Comparison of ENCODE assay signal across 12 mouse cellular contexts in genomic region chr11:50215633-50216032, GRCm38 (mm10). TPM values are rescaled to one million over a fixed set of nuclear protein-coding genes. Genes with fewer than 3 reads are reported as not detected.
DNase-seq lines count a peak whose midpoint lies in the region; ATAC-seq and TF ChIP-seq lines count a peak whose summit lies in the region.
"Had no signal": no experiment of that assay in that cellular context is flagged by ENCODE, and none has a peak within 500 bp of the region (broad histone marks: within the 10 kb centered on the region; RNA-seq: fewer than 3 reads in every experiment).

No protein-coding gene starts in this region.

- no peak for ATAC-seq in kidney, postnatal 0 days (replicated peaks; ENCODE audit: low FRiP score, low read depth)
- ATAC-seq in liver, embryonic 12.5 days = peak; percentile 28; the same call in 1 of the 2 replicates
- ATAC-seq: forebrain, embryonic 14.5 days had no signal

- 25% methylated on average over 9 of the region's 9 CpGs for WGBS in kidney, postnatal 0 days
- 37% methylated on average over 9 of the region's 9 CpGs for WGBS in liver, embryonic 12.5 days (ENCODE audit: insufficient replicate concordance)
- WGBS in thymus, adult 2 months = 95% methylated on average over 9 of the region's 9 CpGs

- H3K36me3 ChIP-seq in kidney, postnatal 0 days (ENCODE audit: insufficient read depth, low read length) = no peaks in the 10 kb centered on the region
- no peaks in the 10 kb centered on the region for H3K36me3 ChIP-seq in ES-E14 (ENCODE audit: control insufficient read depth, insufficient read depth, low read length, poor library complexity, severe bottlenecking)
- H3K36me3 ChIP-seq in liver, embryonic 12.5 days = peaks cover 6% of the 10 kb centered on the region; the same call in 1 of the 2 replicates
- no peaks in the 10 kb centered on the region for H3K36me3 ChIP-seq in thymus, adult 2 months (ENCODE audit: control insufficient read depth, insufficient read depth, low read length)

- no peaks in the 10 kb centered on the region for H3K27me3 ChIP-seq in kidney, postnatal 0 days (ENCODE audit: insufficient read depth, low read length)
- H3K27me3 ChIP-seq in liver, embryonic 12.5 days (replicated peaks) = no peaks in the 10 kb centered on the region
- no peaks in the 10 kb centered on the region for H3K27me3 ChIP-seq in thymus, adult 2 months (ENCODE audit: control insufficient read depth, insufficient read depth, low read length)

- no peak overlapping the region for H3K27ac ChIP-seq in kidney, postnatal 0 days
- no peak overlapping the region for H3K27ac ChIP-seq in ES-E14 (ENCODE audit: insufficient read depth, low read depth, low read length, poor library complexity, severe bottlenecking)
- H3K27ac ChIP-seq in liver, embryonic 12.5 days = peak overlapping the region; percentile 27; the same call in 1 of the 2 replicates
- H3K27ac ChIP-seq in thymus, adult 2 months (ENCODE audit: control insufficient read depth, insufficient read depth, low read length) = no peak overlapping the region

- peak; percentile 21; the same call in 1 of the 2 replicates for TF ChIP-seq CTCF in kidney, postnatal 0 days (IDR thresholded peaks at IDR 0.05; ENCODE audit: low read depth)
- no peak for TF ChIP-seq CTCF in thymus, adult 2 months (IDR thresholded peaks at IDR 0.05; ENCODE audit: borderline replicate concordance, control insufficient read depth, extremely low read depth, insufficient read depth, low read length, poor library complexity)

- peak overlapping the region; percentile 27; the same call in 1 of the 2 replicates for H3K4me2 ChIP-seq in kidney, postnatal 0 days (ENCODE audit: low read length)
- H3K4me2 ChIP-seq in liver, embryonic 12.5 days = peak overlapping the region; percentile 35

- no peak for TF ChIP-seq POLR2A in thymus, adult 2 months (IDR thresholded peaks at IDR 0.05; ENCODE audit: control insufficient read depth, extremely low read depth, insufficient read depth, low read length, poor library complexity)

- H3K4me3 ChIP-seq in kidney, postnatal 0 days (replicated peaks; ENCODE audit: low read depth, low read length) = no peak overlapping the region
- peak overlapping the region; percentile 26 to 30; a peak in 3 of 4 replicates for H3K4me3 ChIP-seq in ES-E14 (ENCODE audit: insufficient read depth in 1 of 2, low read depth in 1 of 2, low read length in 2 of 2, poor library complexity in 1 of 2, severe bottlenecking in 1 of 2)
- H3K4me3 ChIP-seq in liver, embryonic 12.5 days = no peak overlapping the region
- H3K4me3 ChIP-seq in thymus, adult 2 months (ENCODE audit: control insufficient read depth, insufficient read depth, low read length) = no peak overlapping the region

- 0 out of 2 replicates have a peak overlapping the region, but pooled peaks have one; percentile 35 for H3K9ac ChIP-seq in kidney, postnatal 0 days (ENCODE audit: low read depth, low read length)
- H3K9ac ChIP-seq in ES-E14 (ENCODE audit: insufficient read depth, low read depth, low read length, poor library complexity, severe bottlenecking) = peak overlapping the region; percentile 47; the same call in 1 of the 2 replicates
- H3K9ac ChIP-seq in liver, embryonic 12.5 days = no peak overlapping the region

- no peaks in the 10 kb centered on the region for H3K9me3 ChIP-seq in kidney, postnatal 0 days (replicated peaks; ENCODE audit: low read length)
- H3K9me3 ChIP-seq in ES-E14 (ENCODE audit: control insufficient read depth, insufficient read depth, low read depth, low read length) = no peaks in the 10 kb centered on the region
- H3K9me3 ChIP-seq in liver, embryonic 12.5 days (replicated peaks) = no peaks in the 10 kb centered on the region

- in situ Hi-C loops in ES-E14 (cut with MboI; ENCODE audit: low sequenced_read_pairs in 2 of 2, unreplicated experiment in 2 of 2) = no loop called here

- DNase-seq in heart, adult 11 months = peak; percentile 91
- no peak for DNase-seq in heart, postnatal 25 days (ENCODE audit: low spot score)
- no peak for DNase-seq in kidney, postnatal 0 days (ENCODE audit: low spot score)
- DNase-seq in kidney, adult 9 months = no peak
- DNase-seq in ES-E14 (ENCODE audit: low read depth, low spot score) = no peak
- no peak for DNase-seq in thymus, adult 2 months
- DNase-seq in thymus, postnatal 0 days (ENCODE audit: low spot score) = no peak
- DNase-seq: cerebellum, postnatal 25 days; lung, postnatal 4 days; right cerebral cortex, postnatal 25 days had no signal

- H3K4me1 ChIP-seq in kidney, postnatal 0 days (replicated peaks; ENCODE audit: insufficient read depth, low read length) = peaks cover 19% of the 10 kb centered on the region
- H3K4me1 ChIP-seq in ES-E14 (ENCODE audit: control insufficient read depth in 2 of 2, insufficient read depth in 2 of 2, low read length in 2 of 2, poor library complexity in 1 of 2) = peaks cover 13 to 42% of the 10 kb centered on the region in 2 experiments
- peaks cover 86% of the 10 kb centered on the region for H3K4me1 ChIP-seq in liver, embryonic 12.5 days
- peaks cover 7% of the 10 kb centered on the region for H3K4me1 ChIP-seq in thymus, adult 2 months (replicated peaks; ENCODE audit: control insufficient read depth, insufficient read depth, low read length)

- intact Hi-C loops in heart, postnatal 25 days (cut with DNase I) = no loop called here

TF ChIP-seq in ES-E14, 5 proteins besides CTCF, POLR2A, EP300 and RAD21:
- no peak for TF ChIP-seq ZNF384 (IDR thresholded peaks at IDR 0.05; ENCODE audit: low read depth, low read length)
- no peak for TF ChIP-seq MAFK (IDR thresholded peaks at IDR 0.05; ENCODE audit: insufficient read depth, low read depth, low read length)
- no peak for TF ChIP-seq HCFC1 (IDR thresholded peaks at IDR 0.05; ENCODE audit: borderline replicate concordance, insufficient read depth, low read length)
- TF ChIP-seq ZC3H11A (IDR thresholded peaks at IDR 0.05; ENCODE audit: borderline replicate concordance, low read depth, low read length) = no peak
- no peak for TF ChIP-seq CHD2 (IDR thresholded peaks at IDR 0.05; ENCODE audit: low read depth, low read length)

RNA-seq across cellular contexts. Expression of gene Mgat4b, which starts 4.9 kb away (rescaled TPM):
- total RNA-seq in heart, postnatal 25 days (2021) = 10 to 100 TPM; 85.3 to 86.5 TPM
- 53.4 and 62.1 TPM in 2 replicates for polyA plus RNA-seq in kidney, postnatal 0 days (2015; fragmentation: Nextera tagmentation; extraction: Ambion mirVana)
- 22.6 and 28.1 TPM in 2 replicates for total RNA-seq in ES-E14 (2012; rRNA removed)
- 29.1 and 30.7 TPM in 2 replicates for polyA plus RNA-seq in liver, embryonic 12.5 days (2016; fragmentation: Nextera tagmentation; extraction: Ambion mirVana)
- 29.5 and 29.7 TPM in 2 replicates for polyA plus RNA-seq in thymus, adult 2 months (2012; rRNA removed)
- polyA plus RNA-seq in thymus, postnatal 0 days (2015; fragmentation: Nextera tagmentation; extraction: Ambion mirVana) = 8.6 and 11.8 TPM in 2 replicates

RNA-seq across cellular contexts. Expression of gene Sqstm1, which starts 5.0 kb away (rescaled TPM):
- 100 to 1,000 TPM; 265 to 324 TPM for total RNA-seq in heart, postnatal 25 days (2021)
- 326 and 333 TPM in 2 replicates for polyA plus RNA-seq in kidney, postnatal 0 days (2015; fragmentation: Nextera tagmentation; extraction: Ambion mirVana)
- 140 and 234 TPM in 2 replicates for total RNA-seq in ES-E14 (2012; rRNA removed)
- polyA plus RNA-seq in liver, embryonic 12.5 days (2016; fragmentation: Nextera tagmentation; extraction: Ambion mirVana) = 143 and 152 TPM in 2 replicates
- 159 and 173 TPM in 2 replicates for polyA plus RNA-seq in thymus, adult 2 months (2012; rRNA removed)
- 233 and 246 TPM in 2 replicates for polyA plus RNA-seq in thymus, postnatal 0 days (2015; fragmentation: Nextera tagmentation; extraction: Ambion mirVana)

RNA-seq across cellular contexts. Expression of gene Ltc4s, which starts 22.8 kb away (rescaled TPM):
- 1 to 10 TPM; 4.8 to 7.8 TPM for total RNA-seq in heart, postnatal 25 days (2021)
- polyA plus RNA-seq in kidney, postnatal 0 days (2015; fragmentation: Nextera tagmentation; extraction: Ambion mirVana) = 8.5 and 9.6 TPM in 2 replicates
- 1.9 and 2.3 TPM in 2 replicates for total RNA-seq in ES-E14 (2012; rRNA removed)
- 0.87 and 1.0 TPM in 2 replicates for polyA plus RNA-seq in liver, embryonic 12.5 days (2016; fragmentation: Nextera tagmentation; extraction: Ambion mirVana)
- polyA plus RNA-seq in thymus, adult 2 months (2012; rRNA removed) = 34.4 and 46.9 TPM in 2 replicates
- 3.5 and 3.7 TPM in 2 replicates for polyA plus RNA-seq in thymus, postnatal 0 days (2015; fragmentation: Nextera tagmentation; extraction: Ambion mirVana)

RNA-seq across cellular contexts. Expression of gene Mrnip, which starts 41.4 kb away (rescaled TPM):
- total RNA-seq in heart, postnatal 25 days (2021) = 1 to 10 TPM; 2.3 to 2.7 TPM
- 20.8 and 22.9 TPM in 2 replicates for polyA plus RNA-seq in kidney, postnatal 0 days (2015; fragmentation: Nextera tagmentation; extraction: Ambion mirVana)
- total RNA-seq in ES-E14 (2012; rRNA removed) = 13.0 and 14.6 TPM in 2 replicates
- polyA plus RNA-seq in liver, embryonic 12.5 days (2016; fragmentation: Nextera tagmentation; extraction: Ambion mirVana) = 8.6 and 8.7 TPM in 2 replicates
- polyA plus RNA-seq in thymus, adult 2 months (2012; rRNA removed) = 8.7 and 8.9 TPM in 2 replicates
- 13.1 and 15.3 TPM in 2 replicates for polyA plus RNA-seq in thymus, postnatal 0 days (2015; fragmentation: Nextera tagmentation; extraction: Ambion mirVana)

Comparison
In these comparisons a context has a peak if more than half of its experiments do, and no peak if none do; other contexts are left out.
1. H3K4me3 ChIP-seq: peak in ES-E14 (2 of 2); none in kidney, postnatal 0 days (single experiment), liver, embryonic 12.5 days (single experiment) and thymus, adult 2 months (single experiment).